Mouse (Mus musculus) heart, adult 2 months (tissue): ENCODE results near the gene Cyp1b1.

Source experiments
- CTCF ChIP-seq: fragments of 200-600 bp; IDR thresholded peaks from 2 replicates; pipeline ENCODE4 v1.8.1; 2022; ENCODE audit warnings: antibody characterized with exemption, mild to moderate bottlenecking, moderate library complexity
- POLR2A ChIP-seq: fragments of 200-500 bp; IDR thresholded peaks from 2 replicates; pipeline ENCODE4 v1.6.1; 2011; ENCODE audit warnings: mild to moderate bottlenecking, low read depth, low read length, control low read depth; ENCODE audit not compliant: insufficient read depth

GRCm38 (mm10) chr17:79720681-79721080 lies 5.8 kb upstream of the Cyp1b1 start:
- TF ChIP-seq POLR2A (no peak), CTCF (no peak)
